Mouse (Mus musculus) liver, adult (tissue): ENCODE results near the gene Mum1.

Experiments
- GATA4 ChIP-seq: IDR thresholded peaks from 2 replicates; pipeline ENCODE4 v1.6.1; 2014; ENCODE audit warnings: mild to moderate bottlenecking, low read length; ENCODE audit not compliant: insufficient replicate concordance

Mum1 gene

DNA sequence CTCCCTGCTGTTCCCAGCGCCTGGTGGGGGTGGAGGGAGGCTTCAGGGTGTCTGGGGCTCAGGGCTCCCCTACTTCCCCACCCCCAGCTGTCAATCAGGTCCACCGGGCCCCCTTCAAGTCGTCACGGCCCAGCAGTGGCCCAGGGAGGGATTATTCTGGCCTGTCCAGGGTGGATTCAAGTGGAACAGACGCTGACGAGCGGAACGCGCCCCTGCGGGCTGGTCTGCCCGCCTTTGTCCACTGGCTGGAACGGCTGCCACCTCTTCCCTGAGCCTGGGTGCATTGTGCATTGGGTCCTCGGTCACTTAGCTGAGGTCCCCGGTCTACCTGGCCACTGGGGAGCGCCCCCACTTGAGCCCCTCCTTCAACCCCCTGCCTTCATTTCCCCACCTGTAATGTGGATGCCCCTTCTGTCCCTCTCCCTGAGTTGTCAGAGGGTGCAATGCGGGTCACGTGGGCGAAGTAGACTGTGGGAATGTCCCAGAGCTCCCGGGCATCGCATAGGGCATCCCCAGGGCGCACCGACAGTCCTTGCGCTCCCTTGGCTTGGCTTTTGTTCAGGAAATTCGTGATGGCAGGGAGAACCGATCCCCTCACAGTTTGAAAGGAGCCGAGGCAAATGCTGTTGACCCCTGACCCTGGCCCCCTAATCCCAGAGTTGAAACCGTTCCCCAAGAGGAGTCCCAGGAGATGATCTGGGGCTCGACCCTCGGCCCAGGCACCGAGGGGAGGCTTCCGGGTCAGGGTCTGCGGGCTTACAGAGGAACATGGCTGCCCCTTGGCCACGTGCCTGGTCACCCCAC is 29.3 kb upstream of the Mum1 start:
- TF ChIP-seq GATA4: no peak

GRCm38 (mm10) chr10:80199440-80200008 is 26.7 kb upstream of the Mum1 start:
- TF ChIP-seq GATA4: no peak

DNA sequence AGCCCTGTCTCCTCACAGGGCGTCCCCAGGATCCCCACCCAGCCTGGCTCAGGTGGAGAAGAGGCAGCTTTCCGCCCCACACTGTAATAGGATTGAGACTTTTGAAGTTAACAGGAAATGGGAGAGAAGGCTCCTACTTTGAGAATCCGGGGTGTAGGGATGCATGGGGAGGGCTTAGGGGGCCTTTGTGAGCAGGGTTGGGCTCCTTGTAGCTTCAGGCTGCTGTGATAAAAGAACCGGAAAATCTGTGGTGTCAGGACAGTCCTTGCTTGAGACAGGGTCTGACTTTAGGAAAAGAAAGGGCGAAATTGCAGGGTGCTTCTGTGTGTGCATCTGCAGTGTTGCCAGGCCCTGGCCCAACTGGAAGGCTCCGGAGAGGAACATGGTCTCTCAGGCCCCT is 25.7 kb upstream of the Mum1 start:
- TF ChIP-seq GATA4: no peak

DNA sequence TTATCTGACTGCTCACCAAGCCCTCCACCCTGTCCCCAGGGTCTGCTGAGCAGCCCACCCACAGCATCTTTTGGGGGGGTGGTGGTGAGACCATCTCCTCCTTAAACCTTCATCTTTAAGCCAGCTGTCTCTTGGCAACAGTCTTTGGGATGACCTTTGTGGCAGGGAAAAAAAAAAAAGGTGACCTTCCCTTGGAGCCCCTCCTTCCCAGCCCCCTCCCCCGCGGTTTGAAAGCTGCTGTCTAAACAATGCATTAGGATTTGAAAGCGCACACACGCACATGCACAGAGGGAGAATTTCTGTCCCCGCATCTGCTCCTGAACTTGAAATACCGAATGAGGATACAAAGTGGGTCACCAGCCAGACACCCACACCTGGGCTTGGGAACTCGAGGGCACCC is 22.2 kb upstream of the Mum1 start:
- TF ChIP-seq GATA4: no peak

DNA sequence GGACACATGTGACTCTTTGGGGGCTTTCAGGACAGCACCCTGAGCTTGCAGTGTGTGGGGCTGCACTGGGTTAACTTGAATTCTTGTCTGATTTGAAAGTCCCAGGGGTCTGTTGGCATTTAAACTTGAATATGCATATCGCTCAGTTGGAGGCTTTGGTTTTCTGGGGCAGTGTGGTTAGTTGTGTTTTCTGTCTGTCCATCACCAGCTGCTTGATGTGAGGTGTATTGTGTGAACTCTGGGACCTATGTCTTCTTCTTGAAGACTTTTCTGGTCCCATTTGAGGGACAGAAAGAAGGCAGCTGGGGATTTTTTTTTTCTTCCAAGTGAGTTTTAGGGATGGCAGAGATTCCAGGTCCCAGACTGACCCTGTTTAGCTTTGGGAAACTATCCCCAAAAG is 19.0 kb upstream of the Mum1 start:
- TF ChIP-seq GATA4: no peak

DNA sequence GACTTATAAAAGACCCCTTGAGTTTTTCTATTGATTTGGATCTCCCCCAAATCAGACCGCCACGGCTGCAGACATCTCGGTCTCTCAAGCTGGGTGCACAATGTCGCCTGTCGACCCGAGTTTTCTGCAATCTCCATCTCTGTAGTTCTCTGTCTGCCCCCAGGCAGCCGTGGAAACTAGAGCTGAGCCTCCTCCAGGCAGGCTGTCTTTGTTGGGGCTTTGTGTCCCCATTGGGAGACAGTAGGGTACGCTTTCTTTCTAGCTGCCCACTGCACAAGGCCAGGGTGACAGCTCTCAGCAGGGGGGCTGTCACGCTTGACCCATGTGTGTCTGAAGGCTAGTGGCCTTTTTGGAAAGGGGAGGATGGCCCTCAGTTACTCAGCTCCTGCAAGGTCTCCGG is 18.6 kb upstream of the Mum1 start:
- TF ChIP-seq GATA4: no peak

- no peak for TF ChIP-seq GATA4
Observed at GRCm38 (mm10) chr10:80208248-80208647, 18.0 kb upstream of the Mum1 start.

DNA sequence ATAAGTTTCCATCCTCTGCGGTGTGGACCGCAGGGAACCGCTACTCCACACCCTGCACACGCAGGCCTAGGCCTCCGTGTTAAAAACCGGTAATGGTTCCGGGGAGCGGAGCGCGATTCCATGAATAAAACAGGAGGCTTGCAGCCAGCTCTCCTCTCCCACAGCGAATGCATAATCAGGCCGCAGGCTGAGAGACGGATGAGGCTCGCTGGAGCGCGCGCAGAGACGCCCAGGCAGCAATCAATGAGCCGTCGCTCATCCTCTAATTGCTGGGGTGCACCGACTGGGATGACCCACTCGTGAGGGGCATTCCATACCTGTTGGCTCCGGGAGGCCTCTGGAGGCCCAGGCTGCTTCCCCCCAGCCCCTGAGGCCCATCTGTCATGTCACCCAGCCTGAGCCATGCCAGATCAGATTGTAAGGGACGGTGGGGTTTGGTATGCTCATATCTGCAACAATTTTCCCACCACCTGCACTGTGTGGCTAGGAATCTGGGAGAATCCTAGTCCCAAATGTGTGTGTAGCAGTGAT is 17.3 kb upstream of the Mum1 start:
- TF ChIP-seq GATA4: no peak

GRCm38 (mm10) chr10:80215048-80215772 is 11.0 kb upstream of the Mum1 start:
- TF ChIP-seq GATA4: no peak

DNA sequence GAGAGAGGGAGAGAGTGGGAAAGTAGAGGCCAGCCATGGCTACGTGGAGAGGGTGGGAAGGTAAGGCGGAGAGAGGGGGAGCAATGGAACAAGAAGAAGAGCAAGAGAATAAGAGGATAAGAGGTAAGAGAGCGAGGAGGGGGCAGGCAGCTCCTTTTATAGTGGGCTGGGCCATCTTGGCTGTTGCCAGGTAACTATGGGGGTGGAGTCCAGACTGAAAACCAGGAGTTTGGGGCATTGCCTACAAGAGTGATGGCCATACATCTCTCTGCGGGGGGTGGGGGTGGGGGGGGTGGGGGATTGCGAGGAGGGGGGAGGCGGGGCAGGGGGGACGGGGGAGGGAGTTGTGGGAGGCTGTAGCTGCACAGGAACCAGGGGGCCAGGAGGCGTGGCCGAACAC is 5.6 kb upstream of the Mum1 start:
- no peak for TF ChIP-seq GATA4

DNA sequence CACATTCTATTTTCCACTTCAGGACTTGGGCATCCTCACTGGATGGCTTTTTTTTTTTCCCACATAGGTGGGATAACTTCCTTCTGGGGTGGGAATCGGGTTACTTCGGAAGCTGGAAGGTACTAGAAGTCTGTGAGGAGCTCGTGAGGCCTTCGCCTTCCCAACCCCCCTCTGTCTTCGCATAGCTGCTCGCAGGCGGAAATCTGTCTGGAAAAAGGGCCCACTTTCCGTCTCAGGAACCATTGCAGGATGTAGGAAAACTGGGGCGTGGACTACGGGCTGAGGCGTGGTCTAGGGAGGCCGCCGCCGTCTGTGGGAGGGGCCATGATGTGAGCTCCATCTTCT is 191 bp upstream of the Mum1 start:
- no peak; the same call in 1 of the 2 replicates for TF ChIP-seq GATA4

- no peak for TF ChIP-seq GATA4
Observed at GRCm38 (mm10) chr10:80227166-80227539, 919 bp downstream of the Mum1 start.

GRCm38 (mm10) chr10:80227877-80228775 is 1.9 kb downstream of the Mum1 start:
- no peak for TF ChIP-seq GATA4

- TF ChIP-seq GATA4: no peak
Observed at GRCm38 (mm10) chr10:80236145-80236825, 10.1 kb downstream of the Mum1 start.
